17 mouse cellular contexts compared by ENCODE assay signal in the genomic region with DNA sequence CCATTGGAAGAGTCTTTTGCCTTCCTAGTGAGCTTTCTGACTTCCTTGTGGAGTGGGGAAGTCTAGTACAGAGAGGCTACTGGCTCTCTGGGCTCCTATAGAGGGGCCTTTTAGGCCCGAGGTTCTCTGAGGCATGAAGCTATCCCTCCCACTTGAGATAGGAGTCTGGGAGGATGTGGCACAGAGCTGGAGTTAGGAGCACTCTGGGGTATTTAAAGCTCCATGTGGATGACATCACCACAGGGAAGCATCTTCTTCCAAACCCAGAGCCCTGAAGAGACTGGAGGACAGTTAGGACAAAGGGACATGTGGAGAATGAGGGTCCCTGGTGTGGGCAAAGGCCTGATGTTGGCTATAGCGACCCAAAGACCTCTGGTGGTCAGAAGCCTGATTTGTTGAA.
DNase-seq lines count a peak whose midpoint lies in the region; ATAC-seq and TF ChIP-seq lines count a peak whose summit lies in the region.
"Had no signal": no experiment of that assay in that cellular context is flagged by ENCODE, and none has a peak within 500 bp of the region (broad histone marks: within the 10 kb centered on the region; RNA-seq: fewer than 3 reads in every experiment).

No protein-coding gene starts in this region.

- no peak overlapping the region for H3K4me3 ChIP-seq in heart, embryonic 16.5 days (ENCODE audit: low read length)
- no peak overlapping the region for H3K4me3 ChIP-seq in stomach, embryonic 15.5 days (replicated peaks)
- no peak overlapping the region for H3K4me3 ChIP-seq in stomach, postnatal 0 days (ENCODE audit: low read depth, low read length)
- H3K4me3 ChIP-seq: embryonic facial prominence, embryonic 12.5 days; liver, embryonic 13.5 days; lung, embryonic 15.5 days; midbrain, embryonic 15.5 days had no signal

- H3K4me2 ChIP-seq in heart, embryonic 16.5 days (ENCODE audit: low read depth, low read length), result peak overlapping the region; percentile 70
- H3K4me2 ChIP-seq in stomach, embryonic 15.5 days, result no peak overlapping the region
- no peak overlapping the region for H3K4me2 ChIP-seq in stomach, postnatal 0 days (replicated peaks; ENCODE audit: low read depth)
- H3K4me2 ChIP-seq: embryonic facial prominence, embryonic 12.5 days; liver, embryonic 13.5 days; lung, embryonic 15.5 days; midbrain, embryonic 15.5 days had no signal

- WGBS in heart, embryonic 16.5 days, result 22% methylated on average over 2 of the region's 2 CpGs
- WGBS in stomach, embryonic 15.5 days, result 40% methylated on average over 2 of the region's 2 CpGs
- WGBS in stomach, postnatal 0 days, result 52% methylated on average over 2 of the region's 2 CpGs

- H3K36me3 ChIP-seq in heart, embryonic 16.5 days (ENCODE audit: control insufficient read depth, insufficient read depth), result no peaks in the 10 kb centered on the region
- H3K36me3 ChIP-seq in stomach, embryonic 15.5 days, result no peaks in the 10 kb centered on the region
- no peaks in the 10 kb centered on the region for H3K36me3 ChIP-seq in stomach, postnatal 0 days (ENCODE audit: control insufficient read depth, insufficient read depth, low read length)
- H3K36me3 ChIP-seq: embryonic facial prominence, embryonic 12.5 days; liver, embryonic 13.5 days; lung, embryonic 15.5 days; midbrain, embryonic 15.5 days had no signal

- no peaks in the 10 kb centered on the region for H3K9me3 ChIP-seq in heart, embryonic 16.5 days (replicated peaks; ENCODE audit: control insufficient read depth, low read length)
- no peaks in the 10 kb centered on the region for H3K9me3 ChIP-seq in stomach, embryonic 15.5 days
- no peaks in the 10 kb centered on the region for H3K9me3 ChIP-seq in stomach, postnatal 0 days (ENCODE audit: control insufficient read depth, low read length)
- H3K9me3 ChIP-seq: embryonic facial prominence, embryonic 12.5 days; liver, embryonic 13.5 days; lung, embryonic 15.5 days; midbrain, embryonic 15.5 days had no signal

- TF ChIP-seq EP300 in stomach, postnatal 0 days (optimal IDR thresholded peaks at IDR 0.05), result no peak

- peak overlapping the region; percentile 69 for H3K27ac ChIP-seq in heart, embryonic 16.5 days (ENCODE audit: low read length)
- H3K27ac ChIP-seq in stomach, embryonic 15.5 days, result peak overlapping the region; percentile 28; the same call in 1 of the 2 replicates
- H3K27ac ChIP-seq in stomach, postnatal 0 days (replicated peaks), result no peak overlapping the region
- H3K27ac ChIP-seq: liver, embryonic 13.5 days; midbrain, embryonic 15.5 days had no signal

- H3K9ac ChIP-seq in heart, embryonic 16.5 days (ENCODE audit: low read length), result peak overlapping the region; percentile 49; the same call in 1 of the 2 replicates
- no peak overlapping the region for H3K9ac ChIP-seq in stomach, embryonic 15.5 days
- H3K9ac ChIP-seq in stomach, postnatal 0 days (ENCODE audit: low read length), result no peak overlapping the region
- H3K9ac ChIP-seq: embryonic facial prominence, embryonic 12.5 days; liver, embryonic 13.5 days; lung, embryonic 15.5 days; midbrain, embryonic 15.5 days had no signal

- intact Hi-C loops in heart, postnatal 10 days (cut with DNase I), result no loop called here

- peaks cover 98% of the 10 kb centered on the region for H3K4me1 ChIP-seq in heart, embryonic 16.5 days (ENCODE audit: control insufficient read depth, insufficient read depth, low read length)
- peaks cover 86% of the 10 kb centered on the region for H3K4me1 ChIP-seq in stomach, embryonic 15.5 days
- peaks cover 49% of the 10 kb centered on the region for H3K4me1 ChIP-seq in stomach, postnatal 0 days (replicated peaks; ENCODE audit: control insufficient read depth, insufficient read depth)

- TF ChIP-seq CTCF in stomach, postnatal 0 days (IDR thresholded peaks at IDR 0.05; ENCODE audit: low read depth), result no peak

- H3K27me3 ChIP-seq in heart, embryonic 16.5 days (ENCODE audit: control insufficient read depth, insufficient read depth, low read length), result no peaks in the 10 kb centered on the region
- no peaks in the 10 kb centered on the region for H3K27me3 ChIP-seq in stomach, embryonic 15.5 days (replicated peaks)
- H3K27me3 ChIP-seq in stomach, postnatal 0 days (ENCODE audit: control insufficient read depth, insufficient read depth, low read length), result no peaks in the 10 kb centered on the region
- H3K27me3 ChIP-seq: embryonic facial prominence, embryonic 12.5 days; liver, embryonic 13.5 days; lung, embryonic 15.5 days; midbrain, embryonic 15.5 days had no signal

- DNase-seq in frontal cortex, postnatal 14 days (ENCODE audit: low spot score in 2 of 2), result no peak
- DNase-seq in heart, postnatal 10 days, result no peak
- DNase-seq in stomach, postnatal 0 days (ENCODE audit: low spot score), result no peak
- no peak for DNase-seq in MN1 (ENCODE audit: low spot score)
- DNase-seq: adrenal gland, adult 8-10 months; cerebellum, adult 11 months; gastrocnemius, postnatal 25 days; liver, embryonic 13.5 days; spleen, adult 18-20 months; thymus, postnatal 36 days had no signal

- peak; percentile 60 for ATAC-seq in frontal cortex, adult (ENCODE audit: low TSS enrichment)
- no peak for ATAC-seq in heart, embryonic 16.5 days (replicated peaks; ENCODE audit: extremely low read depth, insufficient read depth, low FRiP score)
- no peak for ATAC-seq in stomach, embryonic 15.5 days (ENCODE audit: insufficient read depth, low FRiP score, low read depth)
- ATAC-seq in stomach, postnatal 0 days (ENCODE audit: low FRiP score, low TSS enrichment), result no peak
- ATAC-seq: inflammation-experienced regulatory T-cells, adult 6 months; midbrain, embryonic 15.5 days had no signal
